ENCODE assay signal across 38 mouse cellular contexts in genomic region chr9:39550806-39551205, GRCm38 (mm10). TPM values are rescaled to one million over a fixed set of nuclear protein-coding genes. Genes with fewer than 3 reads are reported as not detected.
DNase-seq lines count a peak whose midpoint lies in the region; ATAC-seq and TF ChIP-seq lines count a peak whose summit lies in the region.
"Had no signal": no experiment of that assay in that cellular context is flagged by ENCODE, and none has a peak within 500 bp of the region (broad histone marks: within the 10 kb centered on the region; RNA-seq: fewer than 3 reads in every experiment).

No protein-coding gene starts in this region.

- H3K36me3 ChIP-seq in liver, adult 2 months (ENCODE audit: control insufficient read depth, insufficient read depth, low read length) = no peaks in the 10 kb centered on the region
- H3K36me3 ChIP-seq in heart, embryonic 11.5 days (ENCODE audit: control insufficient read depth, insufficient read depth, low read length) = no peaks in the 10 kb centered on the region
- H3K36me3 ChIP-seq: forebrain, embryonic 10.5 days; heart, embryonic 10.5 days; hindbrain, embryonic 12.5 days; intestine, embryonic 15.5 days; liver, embryonic 12.5 days; midbrain, embryonic 13.5 days had no signal

- no peak for TF ChIP-seq CTCF in liver, adult 2 months (IDR thresholded peaks at IDR 0.05; ENCODE audit: low read depth, low read length)

- no peak for ATAC-seq in heart, embryonic 11.5 days (replicated peaks; ENCODE audit: insufficient number of reproducible peaks, low FRiP score, low TSS enrichment)
- ATAC-seq: hindbrain, postnatal 0 days; intestine, embryonic 15.5 days; liver, embryonic 12.5 days; liver, postnatal 0 days; midbrain, embryonic 13.5 days had no signal

- H3K9me3 ChIP-seq in heart, embryonic 11.5 days (replicated peaks; ENCODE audit: control insufficient read depth, low read length) = no peaks in the 10 kb centered on the region
- H3K9me3 ChIP-seq: forebrain, embryonic 10.5 days; heart, embryonic 10.5 days; hindbrain, embryonic 12.5 days; intestine, embryonic 15.5 days; midbrain, embryonic 13.5 days had no signal

- H3K79me2 ChIP-seq in liver, adult 2 months (ENCODE audit: control insufficient read depth, insufficient read depth, low read length) = no peaks in the 10 kb centered on the region

- no peak for TF ChIP-seq POLR2A in liver, adult 2 months (IDR thresholded peaks at IDR 0.05; ENCODE audit: extremely low read depth, insufficient read depth, low read length)

- H3K4me3 ChIP-seq in liver, adult 2 months (ENCODE audit: insufficient read depth, low read depth, low read length) = no peak overlapping the region
- H3K4me3 ChIP-seq in heart, embryonic 11.5 days (ENCODE audit: low read depth, low read length) = no peak overlapping the region
- H3K4me3 ChIP-seq: forebrain, embryonic 10.5 days; heart, embryonic 10.5 days; hindbrain, embryonic 12.5 days; intestine, embryonic 15.5 days; liver, embryonic 12.5 days; megakaryocyte, embryonic 14.5 days; midbrain, embryonic 13.5 days had no signal

- H3K27ac ChIP-seq in liver, adult 2 months (replicated peaks; ENCODE audit: insufficient read depth, low read depth, low read length) = no peak overlapping the region
- H3K27ac ChIP-seq in heart, embryonic 11.5 days (ENCODE audit: low read depth, low read length) = no peak overlapping the region
- H3K27ac ChIP-seq: forebrain, embryonic 10.5 days; heart, embryonic 10.5 days; hindbrain, embryonic 12.5 days; hindbrain, postnatal 0 days; intestine, embryonic 15.5 days; liver, embryonic 12.5 days; midbrain, embryonic 13.5 days had no signal

- H3K4me1 ChIP-seq in liver, adult 2 months (ENCODE audit: control insufficient read depth, insufficient read depth, low read length) = no peaks in the 10 kb centered on the region
- H3K4me1 ChIP-seq in heart, embryonic 11.5 days (ENCODE audit: control insufficient read depth, insufficient read depth, low read length) = no peaks in the 10 kb centered on the region
- H3K4me1 ChIP-seq: forebrain, embryonic 10.5 days; heart, embryonic 10.5 days; hindbrain, embryonic 12.5 days; intestine, embryonic 15.5 days; liver, embryonic 12.5 days; megakaryocyte, embryonic 14.5 days; midbrain, embryonic 13.5 days had no signal

- H3K9ac ChIP-seq in liver, adult 2 months (ENCODE audit: low read depth, low read length) = no peak overlapping the region
- no peak overlapping the region for H3K9ac ChIP-seq in heart, embryonic 11.5 days (ENCODE audit: low read depth, low read length)
- H3K9ac ChIP-seq: hindbrain, embryonic 12.5 days; intestine, embryonic 15.5 days; liver, embryonic 12.5 days; liver, postnatal 0 days; midbrain, embryonic 13.5 days had no signal

- 0 out of 2 replicates have a peak, but pooled peaks cover 3% of the 10 kb centered on the region for H3K27me3 ChIP-seq in liver, adult 2 months (ENCODE audit: control insufficient read depth, insufficient read depth, low read length)
- H3K27me3 ChIP-seq in heart, embryonic 11.5 days (ENCODE audit: control insufficient read depth, insufficient read depth, low read length) = no peaks in the 10 kb centered on the region
- H3K27me3 ChIP-seq: hindbrain, embryonic 12.5 days; intestine, embryonic 15.5 days; liver, embryonic 12.5 days; megakaryocyte, embryonic 14.5 days; midbrain, embryonic 13.5 days had no signal

- 75% methylated on average over 5 of the region's 5 CpGs for WGBS in liver, adult 2 months
- WGBS in heart, embryonic 11.5 days (ENCODE audit: insufficient replicate concordance) = 78% methylated on average over 5 of the region's 5 CpGs

- DNase-seq in layer of hippocampus, adult 11-12 months (ENCODE audit: low spot score) = peak; percentile 14
- no peak for DNase-seq in layer of hippocampus, postnatal 10 days (ENCODE audit: low spot score in 2 of 2)
- peak; percentile 1 for DNase-seq in liver, adult 2 months (ENCODE audit: extremely low read depth, low read depth, low spot score)
- DNase-seq in liver (no peak), NIH3T3 (ENCODE audit: low read depth) (peak; percentile 73)
- peak; percentile 47 for DNase-seq in Muller cell, postnatal 12 days (ENCODE audit: inconsistent ontology term)
- DNase-seq in natural killer cell, adult 2 months (ENCODE audit: low spot score in 2 of 2) = no peak
- DNase-seq: adrenal gland, postnatal 25 days; B cell, adult 2 months; cerebellum, adult 2 months; cerebellum, postnatal 14 days; gastrocnemius, postnatal 25 days; heart, adult 11 months; heart, postnatal 36 days; kidney, adult 2 months; kidney, postnatal 36 days; liver, postnatal 0 days; right cerebral cortex, postnatal 25 days; spleen, adult 18-20 months; thymus, postnatal 14 days had no signal

- no peak overlapping the region for H3K4me2 ChIP-seq in heart, embryonic 11.5 days
- H3K4me2 ChIP-seq: hindbrain, embryonic 12.5 days; intestine, embryonic 15.5 days; liver, embryonic 12.5 days; midbrain, embryonic 13.5 days had no signal

RNA-seq across cellular contexts. Expression of gene Olfr958, which starts 3.0 kb away (rescaled TPM):
- not detected for total RNA-seq in layer of hippocampus, postnatal 10 days (2021)
- not detected in 2 replicates for total RNA-seq in liver, adult 2 months (2014; rRNA removed)
- not detected in 2 replicates for polyA plus RNA-seq in liver, adult 2 months (2012; rRNA removed)
- not detected in 2 replicates for polyA plus RNA-seq in heart, embryonic 11.5 days (2014; fragmentation: Nextera tagmentation; extraction: Ambion mirVana)
- total RNA-seq: adrenal gland, postnatal 25 days; gastrocnemius, postnatal 25 days; heart, postnatal 36 days; hindbrain, postnatal 0 days; left cerebral cortex, adult 8-10 months; neutrophil, adult 5-6 weeks had no signal
- polyA plus RNA-seq: cerebellum, adult 2 months; cortical plate, adult 2 months; forebrain, embryonic 10.5 days; heart, embryonic 10.5 days; heart, embryonic 16.5 days; hindbrain, embryonic 12.5 days; hindbrain, postnatal 0 days; intestine, embryonic 15.5 days; kidney, adult 2 months; kidney, embryonic 16.5 days; limb, embryonic 11.5 days; liver, embryonic 12.5 days; liver, postnatal 0 days; midbrain, embryonic 13.5 days; neural tube, embryonic 11.5 days; stomach, embryonic 16.5 days; urinary bladder, adult 2 months had no signal

RNA-seq across cellular contexts. Expression of gene Olfr959, which starts 24.6 kb away (rescaled TPM):
- not detected for total RNA-seq in layer of hippocampus, postnatal 10 days (2021)
- total RNA-seq in liver, adult 2 months (2014; rRNA removed) = not detected in 2 replicates
- not detected in 2 replicates for polyA plus RNA-seq in liver, adult 2 months (2012; rRNA removed)
- not detected in 2 replicates for polyA plus RNA-seq in heart, embryonic 11.5 days (2014; fragmentation: Nextera tagmentation; extraction: Ambion mirVana)
- total RNA-seq: adrenal gland, postnatal 25 days; gastrocnemius, postnatal 25 days; heart, postnatal 36 days; hindbrain, postnatal 0 days; left cerebral cortex, adult 8-10 months had no signal
- polyA plus RNA-seq: cerebellum, adult 2 months; cortical plate, adult 2 months; forebrain, embryonic 10.5 days; heart, embryonic 10.5 days; heart, embryonic 16.5 days; hindbrain, embryonic 12.5 days; hindbrain, postnatal 0 days; intestine, embryonic 15.5 days; kidney, adult 2 months; kidney, embryonic 16.5 days; limb, embryonic 11.5 days; liver, embryonic 12.5 days; liver, postnatal 0 days; midbrain, embryonic 13.5 days; neural tube, embryonic 11.5 days; stomach, embryonic 16.5 days; urinary bladder, adult 2 months had no signal

RNA-seq across cellular contexts. Expression of gene Olfr957, which starts 35.2 kb away (rescaled TPM):
- not detected for total RNA-seq in layer of hippocampus, postnatal 10 days (2021)
- not detected in 2 replicates for total RNA-seq in liver, adult 2 months (2014; rRNA removed)
- not detected in 2 replicates for polyA plus RNA-seq in liver, adult 2 months (2012; rRNA removed)
- not detected in 2 replicates for polyA plus RNA-seq in heart, embryonic 11.5 days (2014; fragmentation: Nextera tagmentation; extraction: Ambion mirVana)
- total RNA-seq: adrenal gland, postnatal 25 days; gastrocnemius, postnatal 25 days; heart, postnatal 36 days; hindbrain, postnatal 0 days; left cerebral cortex, adult 8-10 months; neutrophil, adult 5-6 weeks had no signal
- polyA plus RNA-seq: cerebellum, adult 2 months; cortical plate, adult 2 months; forebrain, embryonic 10.5 days; heart, embryonic 10.5 days; heart, embryonic 16.5 days; hindbrain, embryonic 12.5 days; hindbrain, postnatal 0 days; intestine, embryonic 15.5 days; kidney, adult 2 months; kidney, embryonic 16.5 days; limb, embryonic 11.5 days; liver, embryonic 12.5 days; liver, postnatal 0 days; midbrain, embryonic 13.5 days; neural tube, embryonic 11.5 days; stomach, embryonic 16.5 days; urinary bladder, adult 2 months had no signal

RNA-seq across cellular contexts. Expression of gene AW551984, which starts 53.4 kb away (rescaled TPM):
- total RNA-seq in layer of hippocampus, postnatal 10 days (2021) = 10 to 100 TPM; 28.2 to 34.9 TPM
- total RNA-seq in liver, adult 2 months (2014; rRNA removed) = 0.07 and 0.09 TPM in 2 replicates
- polyA plus RNA-seq in liver, adult 2 months (2012; rRNA removed) = 0.01 and 0.13 TPM in 2 replicates
- polyA plus RNA-seq in heart, embryonic 11.5 days (2014; fragmentation: Nextera tagmentation; extraction: Ambion mirVana) = 10.5 and 14.3 TPM in 2 replicates
- total RNA-seq: neutrophil, adult 5-6 weeks had no signal

RNA-seq across cellular contexts. Expression of gene Olfr44, which starts 57.0 kb away (rescaled TPM):
- not detected for total RNA-seq in layer of hippocampus, postnatal 10 days (2021)
- not detected in 2 replicates for total RNA-seq in liver, adult 2 months (2014; rRNA removed)
- not detected in 2 replicates for polyA plus RNA-seq in liver, adult 2 months (2012; rRNA removed)
- polyA plus RNA-seq in heart, embryonic 11.5 days (2014; fragmentation: Nextera tagmentation; extraction: Ambion mirVana) = not detected in 2 replicates
- total RNA-seq: adrenal gland, postnatal 25 days; gastrocnemius, postnatal 25 days; heart, postnatal 36 days; hindbrain, postnatal 0 days; left cerebral cortex, adult 8-10 months; neutrophil, adult 5-6 weeks had no signal
- polyA plus RNA-seq: cerebellum, adult 2 months; cortical plate, adult 2 months; forebrain, embryonic 10.5 days; heart, embryonic 10.5 days; heart, embryonic 16.5 days; hindbrain, embryonic 12.5 days; hindbrain, postnatal 0 days; intestine, embryonic 15.5 days; kidney, adult 2 months; kidney, embryonic 16.5 days; limb, embryonic 11.5 days; liver, embryonic 12.5 days; liver, postnatal 0 days; midbrain, embryonic 13.5 days; neural tube, embryonic 11.5 days; stomach, embryonic 16.5 days; urinary bladder, adult 2 months had no signal

Comparison
In these comparisons a context has a peak if more than half of its experiments do, and no peak if none do; other contexts are left out.
1. DNase-seq: peak in layer of hippocampus, adult 11-12 months (single experiment), liver, adult 2 months (single experiment), Muller cell, postnatal 12 days (single experiment) and NIH3T3 (single experiment); none in layer of hippocampus, postnatal 10 days (0 of 2), liver (single experiment) and natural killer cell, adult 2 months (0 of 2).